Mouse (Mus musculus): ENCODE data around the gene Gm10961. TPM values are rescaled to one million over a fixed set of nuclear protein-coding genes. Genes with fewer than 3 reads are reported as not detected.

The Gm10961 gene
- polyA plus RNA-seq, 1 experiment, result not detected

- peaks cover 7% of the 10 kb centered on the region for H3K4me1 ChIP-seq (ENCODE audit: control insufficient read depth, insufficient read depth, low read length)
- peak overlapping the region; percentile 23 for H3K4me3 ChIP-seq (ENCODE audit: insufficient read depth, low read depth, low read length)
- 2% methylated on average over 48 of the region's 50 CpGs for WGBS
- H3K27ac ChIP-seq (ENCODE audit: insufficient read depth, low read depth, low read length), result peak overlapping the region; percentile 37; the same call in 1 of the 2 replicates
- no peak for TF ChIP-seq CTCF (IDR thresholded peaks at IDR 0.05; ENCODE audit: insufficient read depth, low read depth, low read length)
- no peak for TF ChIP-seq POLR2A (IDR thresholded peaks at IDR 0.05; ENCODE audit: insufficient read depth, low read depth, low read length)
Observed at GRCm38 (mm10) chr3:107595264-107595937, 35.7 kb upstream of the Gm10961 start.

- Histone ChIP-seq H3K4me1 (ENCODE audit: control insufficient read depth, insufficient read depth, low read length) (peaks cover 7% of the 10 kb centered on the region), H3K4me3 (ENCODE audit: insufficient read depth, low read depth, low read length) (peak overlapping the region; percentile 23), H3K27ac (ENCODE audit: insufficient read depth, low read depth, low read length) (peak overlapping the region; percentile 37; the same call in 1 of the 2 replicates)
- TF ChIP-seq CTCF (IDR thresholded peaks at IDR 0.05; ENCODE audit: insufficient read depth, low read depth, low read length), result no peak
- TF ChIP-seq POLR2A (IDR thresholded peaks at IDR 0.05; ENCODE audit: insufficient read depth, low read depth, low read length), result no peak
- 3% methylated on average over 34 of the region's 34 CpGs for WGBS
Observed at GRCm38 (mm10) chr3:107595938-107596461, 35.1 kb upstream of the Gm10961 start.

- H3K4me3 ChIP-seq (ENCODE audit: insufficient read depth, low read depth, low read length), result peak overlapping the region; percentile 23; the same call in 1 of the 2 replicates
- H3K27ac ChIP-seq (ENCODE audit: insufficient read depth, low read depth, low read length), result no peak overlapping the region
- H3K4me1 ChIP-seq (ENCODE audit: control insufficient read depth, insufficient read depth, low read length), result peaks cover 7% of the 10 kb centered on the region
- TF ChIP-seq CTCF (IDR thresholded peaks at IDR 0.05; ENCODE audit: insufficient read depth, low read depth, low read length) (no peak), POLR2A (IDR thresholded peaks at IDR 0.05; ENCODE audit: insufficient read depth, low read depth, low read length) (no peak)
- under 1% methylated on average over 26 of the region's 26 CpGs for WGBS
Observed at GRCm38 (mm10) chr3:107596559-107596958, 34.6 kb upstream of the Gm10961 start.

GRCm38 (mm10) chr3:107597134-107597533 lies 34.0 kb upstream of the Gm10961 start:
- no peak overlapping the region for H3K27ac ChIP-seq (ENCODE audit: insufficient read depth, low read depth, low read length)
- 4% methylated on average over 24 of the region's 24 CpGs for WGBS
- TF ChIP-seq POLR2A (IDR thresholded peaks at IDR 0.05; ENCODE audit: insufficient read depth, low read depth, low read length) (no peak), CTCF (IDR thresholded peaks at IDR 0.05; ENCODE audit: insufficient read depth, low read depth, low read length) (no peak)
- H3K4me3 ChIP-seq (ENCODE audit: insufficient read depth, low read depth, low read length), result no peak overlapping the region
- peaks cover 7% of the 10 kb centered on the region for H3K4me1 ChIP-seq (ENCODE audit: control insufficient read depth, insufficient read depth, low read length)

GRCm38 (mm10) chr3:107597586-107598389 lies 33.3 kb upstream of the Gm10961 start:
- no peak for TF ChIP-seq CTCF (IDR thresholded peaks at IDR 0.05; ENCODE audit: insufficient read depth, low read depth, low read length)
- TF ChIP-seq POLR2A (IDR thresholded peaks at IDR 0.05; ENCODE audit: insufficient read depth, low read depth, low read length), result no peak
- Histone ChIP-seq H3K27ac (ENCODE audit: insufficient read depth, low read depth, low read length) (no peak overlapping the region), H3K4me1 (ENCODE audit: control insufficient read depth, insufficient read depth, low read length) (peaks cover 7% of the 10 kb centered on the region), H3K4me3 (ENCODE audit: insufficient read depth, low read depth, low read length) (no peak overlapping the region)
- WGBS, result 29% methylated on average over 22 of the region's 22 CpGs

GRCm38 (mm10) chr3:107600127-107600526 lies 31.0 kb upstream of the Gm10961 start:
- peaks cover 2% of the 10 kb centered on the region for H3K4me1 ChIP-seq (ENCODE audit: control insufficient read depth, insufficient read depth, low read length)
- no peak overlapping the region for H3K27ac ChIP-seq (ENCODE audit: insufficient read depth, low read depth, low read length)
- H3K4me3 ChIP-seq (ENCODE audit: insufficient read depth, low read depth, low read length), result no peak overlapping the region
- WGBS, result 68% methylated on average over 6 of the region's 6 CpGs
- TF ChIP-seq POLR2A (IDR thresholded peaks at IDR 0.05; ENCODE audit: insufficient read depth, low read depth, low read length) (no peak), CTCF (IDR thresholded peaks at IDR 0.05; ENCODE audit: insufficient read depth, low read depth, low read length) (no peak)

GRCm38 (mm10) chr3:107605304-107605703 lies 25.8 kb upstream of the Gm10961 start:
- H3K4me3 ChIP-seq (ENCODE audit: insufficient read depth, low read depth, low read length), result no peak overlapping the region
- H3K4me1 ChIP-seq (ENCODE audit: control insufficient read depth, insufficient read depth, low read length), result no peaks in the 10 kb centered on the region
- 13% methylated on average over 4 of the region's 4 CpGs for WGBS
- H3K27ac ChIP-seq (ENCODE audit: insufficient read depth, low read depth, low read length), result no peak overlapping the region
- TF ChIP-seq CTCF (IDR thresholded peaks at IDR 0.05; ENCODE audit: insufficient read depth, low read depth, low read length) (peak; percentile 77), POLR2A (IDR thresholded peaks at IDR 0.05; ENCODE audit: insufficient read depth, low read depth, low read length) (no peak)

GRCm38 (mm10) chr3:107607221-107607620 lies 23.9 kb upstream of the Gm10961 start:
- no peak for TF ChIP-seq POLR2A (IDR thresholded peaks at IDR 0.05; ENCODE audit: insufficient read depth, low read depth, low read length)
- TF ChIP-seq CTCF (IDR thresholded peaks at IDR 0.05; ENCODE audit: insufficient read depth, low read depth, low read length), result no peak
- Histone ChIP-seq H3K4me3 (ENCODE audit: insufficient read depth, low read depth, low read length) (no peak overlapping the region), H3K4me1 (ENCODE audit: control insufficient read depth, insufficient read depth, low read length) (no peaks in the 10 kb centered on the region), H3K27ac (ENCODE audit: insufficient read depth, low read depth, low read length) (no peak overlapping the region)
- 86% methylated on average over 8 of the region's 8 CpGs for WGBS

- no peak for TF ChIP-seq CTCF (IDR thresholded peaks at IDR 0.05; ENCODE audit: insufficient read depth, low read depth, low read length)
- no peak for TF ChIP-seq POLR2A (IDR thresholded peaks at IDR 0.05; ENCODE audit: insufficient read depth, low read depth, low read length)
- Histone ChIP-seq H3K4me3 (ENCODE audit: insufficient read depth, low read depth, low read length) (no peak overlapping the region), H3K27ac (ENCODE audit: insufficient read depth, low read depth, low read length) (no peak overlapping the region), H3K4me1 (ENCODE audit: control insufficient read depth, insufficient read depth, low read length) (no peaks in the 10 kb centered on the region)
- 88% methylated on average over 4 of the region's 4 CpGs for WGBS
Observed at GRCm38 (mm10) chr3:107608808-107609207, 22.3 kb upstream of the Gm10961 start.

All from olfactory bulb, adult 2 months (tissue).